Mouse (Mus musculus) thymus, adult 2 months (tissue): ENCODE measurements at regions not wholly inside any gene's neighbourhood (a gene's known extent, or its start where the extent isn't known, plus 50 kb on each side); places are given as distances from the start of the nearest gene placed in this dataset.

ENCODE experiments used
- DNase-seq: peaks from one replicate; pipeline ENCODE4 v3.0.0; 2021
- H3K27ac ChIP-seq: fragments of 200-500 bp; 2 replicates; pipeline ENCODE4 v1.5.1; 2012; ENCODE audit warnings: low read length, control low read depth; ENCODE audit not compliant: control insufficient read depth, insufficient read depth
- H3K27me3 ChIP-seq: fragments of 200-500 bp; 2 replicates; pipeline ENCODE4 v1.6.1; 2012; ENCODE audit warnings: mild to moderate bottlenecking, low read length, moderate library complexity, mixed read lengths; ENCODE audit not compliant: control insufficient read depth, insufficient read depth
- H3K36me3 ChIP-seq: fragments of 200-500 bp; 2 replicates; pipeline ENCODE4 v1.6.1; 2012; ENCODE audit warnings: mild to moderate bottlenecking, low read length, moderate library complexity; ENCODE audit not compliant: control insufficient read depth, insufficient read depth
- H3K4me1 ChIP-seq: fragments of 200-500 bp; replicated peaks from 2 replicates; pipeline ENCODE4 v1.6.1; 2012; ENCODE audit warnings: low read length; ENCODE audit not compliant: control insufficient read depth, insufficient read depth
- H3K4me3 ChIP-seq: fragments of 200-500 bp; 2 replicates; pipeline ENCODE4 v1.5.1; 2012; ENCODE audit warnings: mild to moderate bottlenecking, low read length, control low read depth, moderate library complexity; ENCODE audit not compliant: control insufficient read depth, insufficient read depth
- CTCF ChIP-seq: fragments of 200-500 bp; IDR thresholded peaks from 2 replicates; pipeline ENCODE4 v1.5.1; 2012; ENCODE audit warnings: mild to moderate bottlenecking, control low read depth, low read length, moderate library complexity, borderline replicate concordance; ENCODE audit not compliant: control insufficient read depth, poor library complexity, insufficient read depth; ENCODE audit errors: extremely low read depth
- POLR2A ChIP-seq: fragments of 200-500 bp; IDR thresholded peaks from 2 replicates; pipeline ENCODE4 v1.6.1; 2012; ENCODE audit warnings: mild to moderate bottlenecking, low read length, control low read depth, moderate library complexity; ENCODE audit not compliant: control insufficient read depth, poor library complexity, insufficient read depth; ENCODE audit errors: extremely low read depth
- WGBS: fragments of 180-500 bp; shearing (Covaris S2); methylation state at CpG from one replicate; pipeline ENCODE4 v1.1.7; 2018; 5-methylcytosine and 5-hydroxymethylcytosine counted together

GRCm38 (mm10) chrX:99595493-99595892, 124.4 kb upstream of the Pja1 start:
- no peak overlapping the region for H3K27ac ChIP-seq
- H3K4me1 ChIP-seq, result peaks cover 30% of the 10 kb centered on the region
- no peaks in the 10 kb centered on the region for H3K36me3 ChIP-seq
- no peaks in the 10 kb centered on the region for H3K27me3 ChIP-seq
- WGBS, result 78% methylated on average over 6 of the region's 6 CpGs
- TF ChIP-seq POLR2A (no peak), CTCF (no peak)
- no peak overlapping the region for H3K4me3 ChIP-seq
- DNase-seq, result no peak

DNA sequence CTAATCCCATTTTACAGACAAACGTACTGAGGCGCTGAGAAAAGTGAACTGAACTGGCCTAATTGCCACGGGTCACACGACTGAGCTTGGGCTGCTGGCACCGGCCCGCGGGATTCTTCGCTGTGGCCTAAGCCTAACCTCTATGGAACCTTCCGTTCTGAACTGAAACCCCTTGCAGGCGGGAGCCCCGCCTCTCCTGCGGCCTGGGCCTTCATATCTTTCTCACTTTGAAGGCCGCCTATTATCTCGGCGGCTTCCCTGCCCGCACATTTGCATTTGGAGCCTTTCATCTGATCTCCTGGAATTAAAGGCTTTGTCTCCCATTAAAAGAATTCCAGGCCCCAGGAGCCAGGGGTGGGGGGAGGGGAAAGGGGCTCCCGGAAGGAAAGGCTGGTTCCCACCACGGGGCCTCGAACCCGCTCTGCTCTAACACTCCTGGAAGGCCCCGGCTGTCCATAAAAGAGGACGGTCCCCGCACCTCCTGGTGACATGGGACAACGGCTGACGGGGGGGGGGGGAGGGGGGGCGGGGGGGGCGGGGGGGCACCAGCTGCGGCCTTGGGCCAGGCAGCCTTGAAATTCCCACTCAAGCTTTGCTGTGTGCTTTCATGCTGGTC, 122.9 kb upstream of the Pja1 start:
- no peak overlapping the region for H3K4me3 ChIP-seq
- no peak overlapping the region for H3K27ac ChIP-seq
- 19% methylated on average over 17 of the region's 28 CpGs for WGBS
- no peaks in the 10 kb centered on the region for H3K36me3 ChIP-seq
- no peak for TF ChIP-seq POLR2A
- TF ChIP-seq CTCF, result no peak
- DNase-seq, result no peak
- H3K4me1 ChIP-seq, result peaks cover 30% of the 10 kb centered on the region
- H3K27me3 ChIP-seq, result no peaks in the 10 kb centered on the region

DNA sequence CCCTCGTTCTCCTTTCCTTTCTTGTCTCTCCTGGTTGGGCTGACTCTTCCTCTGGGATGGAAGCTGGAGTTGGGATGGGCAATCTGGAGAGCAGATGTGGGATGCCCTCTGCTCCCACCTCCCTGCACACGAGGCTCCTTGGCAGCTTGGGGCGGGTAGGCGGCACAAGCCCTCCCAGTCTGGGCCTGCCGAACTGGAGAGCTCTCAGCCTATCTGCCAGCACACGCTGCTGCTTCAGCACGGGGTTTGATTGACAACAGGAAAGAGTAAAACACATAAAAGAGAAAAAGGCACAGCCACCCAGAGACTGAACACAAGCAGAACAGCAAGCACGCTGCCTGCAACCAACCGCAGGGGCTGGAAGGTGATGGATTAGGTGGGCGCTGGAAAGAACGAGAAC, 121.9 kb upstream of the Pja1 start:
- Histone ChIP-seq H3K27me3 (no peaks in the 10 kb centered on the region), H3K36me3 (no peaks in the 10 kb centered on the region), H3K27ac (peak overlapping the region; percentile 76), H3K4me3 (no peak overlapping the region), H3K4me1 (peaks cover 30% of the 10 kb centered on the region)
- WGBS, result 23% methylated on average over 11 of the region's 11 CpGs
- DNase-seq, result no peak
- TF ChIP-seq POLR2A, result no peak
- no peak for TF ChIP-seq CTCF

DNA sequence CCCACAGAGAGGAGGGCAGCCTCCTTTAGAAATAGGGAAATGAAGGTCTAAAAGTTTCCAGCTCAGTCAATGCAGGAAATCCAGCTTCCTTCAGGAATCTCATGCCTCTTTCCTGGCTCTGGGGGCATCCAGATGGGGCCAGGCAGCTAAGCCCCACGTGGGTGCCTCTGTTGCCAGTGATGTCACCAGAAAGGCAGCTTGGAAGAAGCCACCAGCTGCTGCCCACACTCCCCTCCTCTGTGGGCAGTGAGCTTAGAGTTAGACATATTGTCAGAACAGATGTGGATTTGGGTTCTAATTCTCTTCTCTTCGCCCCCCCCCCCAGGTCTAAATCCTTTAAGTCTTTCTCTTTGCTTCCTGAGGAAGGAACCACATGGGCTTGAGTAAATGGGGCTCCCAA, 116.2 kb upstream of the Pja1 start:
- WGBS, result 36% methylated on average over 1 of the region's 2 CpGs
- H3K27ac ChIP-seq, result no peak overlapping the region
- H3K36me3 ChIP-seq, result no peaks in the 10 kb centered on the region
- no peaks in the 10 kb centered on the region for H3K27me3 ChIP-seq
- TF ChIP-seq CTCF (no peak), POLR2A (no peak)
- H3K4me1 ChIP-seq, result peaks cover 22% of the 10 kb centered on the region
- no peak for DNase-seq
- H3K4me3 ChIP-seq, result no peak overlapping the region

- peaks cover 24% of the 10 kb centered on the region for H3K4me1 ChIP-seq
Measured at GRCm38 (mm10) chrX:99586282-99586681, 115.2 kb upstream of the Pja1 start.

GRCm38 (mm10) chrX:99585703-99586102, 114.6 kb upstream of the Pja1 start:
- Histone ChIP-seq H3K4me3 (no peak overlapping the region), H3K4me1 (peaks cover 27% of the 10 kb centered on the region), H3K36me3 (no peaks in the 10 kb centered on the region), H3K27ac (no peak overlapping the region), H3K27me3 (no peaks in the 10 kb centered on the region)
- no peak for TF ChIP-seq POLR2A
- TF ChIP-seq CTCF, result no peak
- no peak for DNase-seq
- 88% methylated on average over 3 of the region's 3 CpGs for WGBS

More at GRCm38 (mm10) chrX:99586282-99586681, 115.2 kb upstream of the Pja1 start:
- Histone ChIP-seq H3K27ac (no peak overlapping the region), H3K27me3 (no peaks in the 10 kb centered on the region), H3K4me3 (no peak overlapping the region), H3K36me3 (no peaks in the 10 kb centered on the region)
- TF ChIP-seq POLR2A, result no peak
- no peak for TF ChIP-seq CTCF
- 95% methylated on average over 11 of the region's 11 CpGs for WGBS
- DNase-seq, result no peak

GRCm38 (mm10) chrX:99582611-99583010, 111.5 kb upstream of the Pja1 start:
- peak; percentile 38 for DNase-seq
- Histone ChIP-seq H3K4me3 (no peak overlapping the region), H3K27ac (peak overlapping the region; percentile 47), H3K4me1 (peaks cover 31% of the 10 kb centered on the region), H3K36me3 (no peaks in the 10 kb centered on the region), H3K27me3 (no peaks in the 10 kb centered on the region)
- TF ChIP-seq CTCF, result no peak
- TF ChIP-seq POLR2A, result no peak
- WGBS, result 18% methylated on average over 9 of the region's 9 CpGs
